Mouse (Mus musculus) kidney, adult 8-10 months (tissue): ENCODE measurements around the gene Arrb1.

ENCODE experiments used
- DNase-seq, 2 experiments: peaks; one replicate each; pipeline ENCODE4 v3.0.0; 2022

The Arrb1 gene

DNA sequence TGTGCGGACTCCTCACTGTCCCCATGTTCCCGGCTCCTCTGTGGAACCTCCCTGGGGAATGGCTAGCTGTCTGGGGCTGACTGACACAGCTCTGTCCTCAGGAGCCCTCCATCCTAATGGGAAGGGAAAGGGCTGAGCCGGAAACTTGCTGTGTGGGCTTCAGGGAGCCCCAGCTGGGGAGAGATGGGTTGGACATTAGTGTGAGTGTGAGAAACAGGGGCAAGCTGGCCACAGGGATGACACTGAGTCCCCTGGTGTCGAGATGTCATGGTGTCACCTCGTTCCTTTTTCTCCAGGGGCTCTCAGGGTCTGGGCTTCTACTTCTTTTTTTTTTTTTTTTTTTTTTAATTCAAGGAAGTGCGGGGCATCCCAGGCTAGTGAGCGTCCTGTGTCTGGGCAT lies 47.0 kb downstream of the Arrb1 start:
- no peak for DNase-seq

DNA sequence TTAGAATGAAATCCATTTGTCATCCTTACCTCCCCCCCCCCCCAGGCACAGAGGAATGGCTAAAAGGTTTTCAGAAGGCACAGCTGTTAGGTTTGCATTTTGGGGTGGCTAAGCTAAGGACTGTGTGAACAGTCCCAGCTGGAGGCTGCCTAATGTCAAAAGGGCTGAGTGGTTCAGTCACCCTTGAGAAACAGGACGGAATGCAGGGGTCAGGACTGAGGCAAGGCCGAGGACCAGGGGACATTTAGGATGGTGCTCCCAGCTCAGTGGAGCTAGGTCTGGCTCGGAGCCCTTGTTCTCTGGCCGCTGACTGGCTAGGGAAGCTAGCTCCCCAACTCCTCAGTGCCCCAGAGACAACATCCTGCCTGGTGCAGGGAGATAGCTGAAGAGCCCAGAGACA lies 47.6 kb downstream of the Arrb1 start:
- DNase-seq = peak; percentile 25 to 51

DNA sequence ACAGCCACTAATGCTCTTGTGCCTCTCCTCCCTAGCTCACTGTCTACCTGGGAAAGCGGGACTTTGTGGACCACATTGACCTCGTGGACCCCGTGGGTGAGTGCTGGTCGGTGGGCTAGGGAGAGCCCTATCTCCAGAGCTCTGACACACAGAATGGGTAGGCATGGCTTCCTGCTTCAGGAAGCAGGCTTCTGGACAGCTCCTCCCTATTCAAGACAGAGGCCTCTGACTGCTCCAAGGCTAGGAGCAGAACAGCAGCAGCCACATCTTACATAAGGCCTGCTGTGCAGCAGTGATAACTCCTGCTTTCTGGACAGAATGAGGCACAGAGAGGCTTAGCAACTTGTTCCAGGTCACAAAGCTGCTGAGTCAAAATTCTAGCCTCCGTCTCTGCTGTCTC lies 48.4 kb downstream of the Arrb1 start:
- DNase-seq = no peak

DNA sequence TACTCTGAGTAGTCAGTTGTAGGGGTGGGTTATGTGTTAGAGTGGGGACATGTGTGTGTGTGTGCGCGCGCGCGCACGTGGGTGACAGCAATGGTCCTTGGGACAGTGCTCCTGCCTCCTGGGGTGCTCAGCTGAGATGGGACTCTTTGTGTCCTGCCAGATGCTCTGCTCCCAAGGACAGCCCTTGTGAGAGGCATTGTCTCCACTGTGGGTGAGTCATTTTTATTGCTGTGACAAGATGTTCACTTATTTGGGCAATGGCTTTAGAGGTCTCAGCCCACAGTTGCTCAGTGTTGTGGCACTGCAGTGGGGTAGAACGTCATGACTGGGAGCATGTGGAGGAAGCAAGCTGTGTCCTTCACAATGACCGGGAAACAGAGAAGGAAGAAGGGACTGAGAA lies 50.7 kb downstream of the Arrb1 start:
- no peak for DNase-seq

- peak; percentile 35 to 75 for DNase-seq
Measured at GRCm38 (mm10) chr7:99590064-99590463, 54.8 kb downstream of the Arrb1 start.

GRCm38 (mm10) chr7:99590646-99591045 lies 55.4 kb downstream of the Arrb1 start:
- DNase-seq = no peak

GRCm38 (mm10) chr7:99592669-99593068 lies 57.4 kb downstream of the Arrb1 start:
- no peak for DNase-seq

- no peak for DNase-seq
Measured at GRCm38 (mm10) chr7:99593868-99594803, 58.9 kb downstream of the Arrb1 start.

GRCm38 (mm10) chr7:99598722-99599121 lies 63.5 kb downstream of the Arrb1 start:
- no peak for DNase-seq

DNA sequence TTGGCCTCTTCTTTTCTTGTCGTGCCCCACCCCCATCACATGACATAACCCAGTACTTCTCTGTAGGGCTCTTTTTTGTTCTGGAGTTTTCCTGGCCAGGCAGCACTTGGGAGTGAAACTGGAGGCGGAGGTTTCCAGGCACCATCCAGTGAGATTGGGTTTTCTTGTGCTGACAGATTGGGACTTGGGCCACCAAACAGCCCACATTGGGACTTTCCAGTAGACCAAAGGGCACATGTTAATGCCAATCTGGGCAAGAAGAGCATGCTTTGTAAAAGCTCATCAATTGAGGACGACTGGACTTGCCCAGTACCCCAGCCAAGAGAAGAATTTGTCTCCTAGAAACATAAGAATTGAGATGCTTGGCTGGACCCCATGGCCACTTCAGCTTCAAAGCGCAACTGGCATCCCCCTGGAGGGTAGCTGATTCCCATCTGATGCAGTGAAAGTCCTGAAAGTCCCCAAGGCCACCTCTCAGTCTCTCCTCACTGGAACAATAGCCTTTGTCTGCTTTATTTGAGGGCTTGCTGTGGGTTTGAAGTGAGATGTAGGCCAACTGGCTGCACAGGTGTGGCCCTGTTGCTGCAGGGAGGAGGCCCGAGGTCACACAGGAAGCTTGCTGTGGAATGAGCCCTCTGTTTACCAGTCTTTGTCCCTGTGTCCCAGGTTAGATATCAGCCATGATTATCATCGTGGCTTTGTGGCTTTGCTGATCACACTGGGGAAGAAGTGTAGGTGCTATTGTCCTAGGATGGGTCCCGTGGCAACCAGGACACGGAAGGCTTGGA lies 68.8 kb downstream of the Arrb1 start:
- no peak for DNase-seq

GRCm38 (mm10) chr7:99605058-99605457 lies 69.8 kb downstream of the Arrb1 start:
- no peak for DNase-seq

GRCm38 (mm10) chr7:99606303-99606702 lies 71.0 kb downstream of the Arrb1 start:
- no peak for DNase-seq

DNA sequence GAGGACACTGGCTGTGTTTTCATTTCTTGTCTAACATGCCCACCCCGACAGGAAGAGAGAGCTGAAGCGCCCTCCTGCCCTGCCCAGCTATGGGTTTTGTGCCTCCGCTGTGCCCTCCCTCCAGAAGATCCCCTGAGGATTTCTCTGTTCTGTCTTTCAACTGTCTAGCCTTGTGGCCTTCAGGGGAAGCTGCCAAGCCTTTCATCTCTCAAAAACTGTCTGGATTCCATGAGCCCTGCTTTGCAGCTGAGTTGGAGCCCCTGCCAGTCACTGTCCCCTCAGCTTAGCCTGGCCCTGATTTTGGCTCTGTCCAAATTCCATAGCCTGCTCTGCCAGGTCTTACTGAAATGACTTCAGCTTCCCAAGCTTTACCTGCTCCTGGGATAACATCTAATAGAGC lies 71.5 kb downstream of the Arrb1 start:
- DNase-seq = no peak

DNA sequence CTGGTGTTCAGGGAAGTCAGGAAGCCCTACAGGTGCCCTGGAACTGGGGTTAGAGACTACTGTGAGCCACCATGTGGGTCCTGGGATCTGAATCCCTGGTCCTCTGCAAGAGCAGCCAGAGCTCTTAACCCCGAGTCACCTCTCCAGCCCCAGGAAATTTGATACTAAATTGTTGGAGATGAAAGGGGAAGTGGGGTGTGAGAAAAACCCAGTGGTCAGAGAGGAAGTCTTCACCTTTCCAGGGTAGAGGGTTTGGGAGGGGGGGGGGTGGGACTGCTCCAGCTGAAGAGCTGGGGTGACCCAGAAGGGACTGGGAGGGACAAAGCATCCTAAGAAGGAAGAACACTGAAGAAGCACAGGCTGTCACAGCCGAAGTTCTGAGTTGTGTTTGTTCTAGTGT lies 72.4 kb downstream of the Arrb1 start:
- DNase-seq = no peak

DNA sequence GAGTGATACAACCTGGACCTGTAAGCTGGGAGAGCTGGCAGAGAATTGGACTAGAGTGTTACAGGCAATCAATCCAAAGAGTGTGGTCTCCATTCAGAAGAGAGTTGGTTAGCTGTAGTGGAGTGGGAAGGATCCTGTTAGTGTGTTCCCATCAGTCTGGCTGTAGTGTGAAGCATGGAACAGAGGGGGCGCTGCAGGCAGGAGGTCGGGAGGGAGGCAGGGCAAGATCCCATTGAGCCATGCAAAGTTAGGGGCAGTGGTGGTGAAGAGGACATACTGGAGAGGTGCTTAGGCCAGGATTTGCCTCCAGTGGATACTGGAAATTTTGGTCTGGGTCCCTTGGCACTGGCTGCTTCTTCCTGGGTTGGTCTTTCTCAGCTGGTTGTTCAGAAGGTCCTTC lies 83.0 kb downstream of the Arrb1 start:
- no peak for DNase-seq

- peak; percentile 15 to 22 for DNase-seq
Measured at GRCm38 (mm10) chr7:99618860-99619259, 83.6 kb downstream of the Arrb1 start.

DNA sequence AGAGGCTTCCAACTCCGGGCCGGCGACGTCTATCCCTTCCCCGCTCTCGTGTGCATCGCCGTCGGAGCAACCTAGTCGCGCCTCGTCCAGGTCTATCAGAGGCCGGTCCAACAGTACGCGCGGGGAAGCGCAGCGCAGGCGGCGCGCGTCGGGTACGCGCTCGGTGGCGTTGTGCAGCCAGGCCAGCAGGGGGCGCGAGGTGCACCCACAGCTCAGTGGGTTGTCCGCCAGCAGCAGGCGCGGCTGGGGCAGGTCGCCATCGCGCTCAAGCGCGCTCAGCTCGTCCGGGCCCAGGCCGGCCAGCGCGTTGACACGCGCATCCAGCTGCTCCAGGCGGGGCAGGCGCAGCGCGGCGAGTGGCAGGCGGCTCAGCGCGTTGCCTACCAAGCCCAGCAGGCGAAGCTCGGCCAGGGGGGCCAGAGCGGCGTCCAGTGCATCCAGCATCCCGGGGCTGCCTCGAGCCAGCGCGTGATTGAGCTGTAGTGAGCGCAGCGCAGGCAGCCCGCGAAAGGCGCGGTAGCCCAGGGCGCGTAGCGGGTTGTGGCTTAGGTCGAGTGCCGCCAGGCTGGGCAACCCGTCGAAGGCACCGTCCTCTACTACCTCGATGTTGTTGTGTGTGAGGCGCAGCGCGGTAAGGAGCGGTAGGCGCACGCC lies 90.6 kb downstream of the Arrb1 start:
- peak; percentile 77 to 79 for DNase-seq

DNA sequence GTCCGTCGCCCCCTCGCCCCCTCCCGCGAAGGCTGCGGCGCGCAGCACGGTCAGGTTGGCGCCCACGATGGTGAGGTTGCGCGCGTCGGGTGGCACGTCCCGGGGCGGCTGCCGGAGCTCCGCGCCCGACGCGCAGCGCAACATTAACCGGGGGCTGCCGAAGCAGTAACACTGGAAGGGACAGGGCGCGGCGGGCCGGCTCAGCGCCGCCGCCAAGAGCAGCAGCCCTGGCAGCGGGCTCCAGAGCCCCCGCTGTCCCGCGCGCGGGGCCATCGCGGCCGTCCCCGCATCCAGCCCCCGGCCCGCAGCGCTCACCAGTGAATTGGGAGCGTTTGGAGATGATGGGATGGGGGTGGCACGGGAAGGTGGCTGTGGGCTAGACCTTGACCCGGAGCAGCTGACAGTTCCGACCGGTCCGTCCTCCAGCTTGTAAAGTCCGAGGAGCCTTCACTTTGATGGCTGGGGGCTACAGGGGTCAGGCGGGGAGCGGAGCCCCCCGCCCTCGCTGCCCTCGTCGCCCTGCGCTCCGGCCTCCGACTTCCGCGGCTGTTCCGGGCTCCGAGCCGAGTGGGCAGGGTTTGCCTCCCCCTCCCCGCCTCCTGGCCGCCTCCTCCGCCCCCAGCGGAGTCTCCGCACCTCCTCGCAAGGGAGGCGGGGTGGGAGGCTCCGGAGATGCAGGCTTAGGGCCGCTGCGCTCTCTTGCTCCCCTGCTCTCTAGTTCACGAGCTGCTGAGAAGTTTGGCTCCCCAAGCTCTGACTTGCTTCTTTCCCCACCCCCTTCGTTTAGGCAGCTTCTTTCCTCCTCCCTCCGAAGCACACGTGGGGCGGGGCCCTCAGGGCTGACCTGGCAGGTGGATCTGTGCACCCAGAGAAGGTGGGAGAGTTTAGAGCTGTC lies 91.4 kb downstream of the Arrb1 start, which contains the start of gene Tpbgl:
Tpbgl (minus strand) TSS at position 728 of the 895 bp plus-strand sequence.
- peak; percentile 50 to 51 for DNase-seq

DNA sequence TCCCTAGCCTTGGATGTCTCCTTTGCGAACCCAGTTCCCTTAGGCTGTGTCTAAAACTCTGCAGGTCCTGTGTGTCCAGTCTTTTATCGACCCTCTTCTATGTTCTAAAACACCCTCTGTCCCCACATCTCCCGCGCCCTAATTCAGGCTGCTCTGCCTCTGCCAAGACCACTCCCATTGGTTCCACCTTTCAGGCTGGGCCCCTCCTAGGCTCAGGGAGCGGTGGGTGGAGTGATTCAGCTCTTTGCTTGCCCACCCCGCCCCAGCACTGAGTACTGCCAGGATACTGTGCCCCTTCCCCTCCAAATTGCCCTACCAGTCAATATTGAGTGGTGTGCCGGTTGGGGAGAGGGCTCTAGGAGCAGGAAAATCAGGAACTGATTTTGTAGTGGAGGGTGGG lies 92.1 kb downstream of the Arrb1 start:
- no peak for DNase-seq

GRCm38 (mm10) chr7:99632286-99632685 lies 97.0 kb downstream of the Arrb1 start:
- DNase-seq = no peak

GRCm38 (mm10) chr7:99633966-99634665 lies 98.8 kb downstream of the Arrb1 start:
- no peak for DNase-seq

DNA sequence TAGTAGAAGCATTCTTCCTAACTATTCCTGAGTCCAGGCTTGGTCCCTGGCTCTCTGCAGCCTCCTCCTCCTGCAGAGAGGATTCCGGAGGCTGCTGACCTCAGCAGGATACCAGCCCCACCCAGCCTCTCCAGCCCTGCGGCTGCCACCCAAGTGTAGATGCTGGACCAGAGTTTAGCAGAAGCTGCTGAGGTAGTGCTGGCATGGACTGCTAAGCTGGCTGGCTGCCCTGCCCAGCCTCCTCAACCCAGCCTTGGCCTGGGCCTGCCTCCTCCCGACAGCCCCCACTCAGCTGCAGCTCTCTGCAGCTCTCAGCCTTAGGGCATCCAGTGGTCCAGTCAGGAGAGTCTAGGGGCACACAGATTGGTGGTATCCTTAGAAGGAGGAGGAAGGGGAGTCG lies 106.0 kb downstream of the Arrb1 start:
- no peak for DNase-seq
